Mouse (Mus musculus): ENCODE results near the gene Epm2aip1.

The Epm2aip1 gene

DNA sequence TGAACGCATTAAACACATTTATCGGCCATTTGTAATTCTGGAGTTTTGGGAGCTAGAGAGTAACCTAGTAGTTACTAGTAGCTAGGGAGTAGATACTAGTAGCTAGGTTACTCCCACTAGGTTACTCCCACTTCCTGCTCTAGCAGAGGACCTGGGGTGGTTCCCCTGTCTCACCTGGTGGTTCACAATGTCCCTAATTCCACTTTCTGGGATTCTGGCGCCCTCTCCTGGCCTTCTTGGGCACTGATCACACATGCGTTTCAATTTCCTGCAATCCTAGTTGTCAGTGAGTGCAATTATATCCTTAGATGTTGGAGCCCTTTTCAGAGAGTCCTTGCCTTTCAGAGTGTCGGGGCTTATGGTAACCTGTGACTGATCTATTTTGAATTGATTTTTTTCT is 42.5 kb downstream of the Epm2aip1 start:
- in situ Hi-C loops (cut with MboI; ENCODE audit: unreplicated experiment in 2 of 2) = no loop called here

- in situ Hi-C loops (cut with MboI; ENCODE audit: unreplicated experiment in 2 of 2) = no loop called here
Observed at GRCm38 (mm10) chr9:111320912-111321311, 49.2 kb downstream of the Epm2aip1 start.

DNA sequence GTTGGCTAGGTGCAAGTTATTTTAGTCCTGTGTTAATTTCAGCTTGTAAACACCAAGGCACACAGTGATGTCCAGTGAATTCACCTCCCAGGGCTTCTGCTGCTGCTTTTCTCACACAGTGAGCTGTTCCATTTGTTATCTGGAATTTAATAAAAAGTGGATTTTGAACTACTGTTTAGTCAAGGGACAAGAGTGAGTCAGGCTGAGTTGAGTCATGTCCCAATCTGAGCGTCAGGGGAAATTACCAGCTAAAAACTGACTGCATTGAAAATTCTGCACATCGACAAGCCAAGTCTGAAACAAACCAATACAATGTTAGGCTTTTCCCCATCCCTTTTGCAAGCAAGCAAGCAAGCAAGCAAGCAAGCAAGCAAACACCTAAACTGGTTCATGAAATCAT is 53.2 kb downstream of the Epm2aip1 start:
- in situ Hi-C loops (cut with MboI; ENCODE audit: unreplicated experiment in 2 of 2) = no loop called here
